Mouse (Mus musculus) adrenal gland, postnatal 14 days (tissue): ENCODE results near the gene Ypel5. TPM values are rescaled to one million over a fixed set of nuclear protein-coding genes. Genes with fewer than 3 reads are reported as not detected.
A peak's percentile ranks its signal among the peaks of the same experiment; 100 is the strongest.

Source experiments
- DNase-seq: peaks from one replicate; pipeline ENCODE4 v3.0.0; 2021; ENCODE audit warnings: mixed read lengths
- long read RNA-seq, 2 experiments: library from polyadenylated mRNA; stranded (forward); transcript quantifications; one replicate each; pipeline ENCODE4 v2.0.0; 2021
- total RNA-seq: library from RNA; stranded (reverse); gene quantifications from 2 replicates; pipeline ENCODE4 v1.2.3, GENCODE M21; 2021

The Ypel5 gene
- total RNA-seq, result 57.1 and 58.6 TPM in 2 replicates
- long read RNA-seq, experiment 1, transcript Ypel5-205 (3 exons, 704 nt), result minor isoform, 7 of 86 reads
- long read RNA-seq, experiment 1, transcript Ypel5-201 (3 exons, 3,120 nt), result major isoform, 54 of 86 reads
- long read RNA-seq, experiment 1, transcript Ypel5-202 (3 exons, 2,419 nt), result minor isoform, 14 of 86 reads
- long read RNA-seq, experiment 1, partial matches to known transcripts, result 0 of 86 reads
- long read RNA-seq, experiment 1, other reads (novel, unspliced or antisense), result 11 of 86 reads
- long read RNA-seq, experiment 2, transcript Ypel5-205 (3 exons, 704 nt), result minor isoform, 5 of 49 reads
- long read RNA-seq, experiment 2, transcript Ypel5-201 (3 exons, 3,120 nt), result major isoform, 30 of 49 reads
- long read RNA-seq, experiment 2, transcript Ypel5-202 (3 exons, 2,419 nt), result minor isoform, 5 of 49 reads
- long read RNA-seq, experiment 2, partial matches to known transcripts, result 0 of 49 reads
- long read RNA-seq, experiment 2, other reads (novel, unspliced or antisense), result 9 of 49 reads

DNA sequence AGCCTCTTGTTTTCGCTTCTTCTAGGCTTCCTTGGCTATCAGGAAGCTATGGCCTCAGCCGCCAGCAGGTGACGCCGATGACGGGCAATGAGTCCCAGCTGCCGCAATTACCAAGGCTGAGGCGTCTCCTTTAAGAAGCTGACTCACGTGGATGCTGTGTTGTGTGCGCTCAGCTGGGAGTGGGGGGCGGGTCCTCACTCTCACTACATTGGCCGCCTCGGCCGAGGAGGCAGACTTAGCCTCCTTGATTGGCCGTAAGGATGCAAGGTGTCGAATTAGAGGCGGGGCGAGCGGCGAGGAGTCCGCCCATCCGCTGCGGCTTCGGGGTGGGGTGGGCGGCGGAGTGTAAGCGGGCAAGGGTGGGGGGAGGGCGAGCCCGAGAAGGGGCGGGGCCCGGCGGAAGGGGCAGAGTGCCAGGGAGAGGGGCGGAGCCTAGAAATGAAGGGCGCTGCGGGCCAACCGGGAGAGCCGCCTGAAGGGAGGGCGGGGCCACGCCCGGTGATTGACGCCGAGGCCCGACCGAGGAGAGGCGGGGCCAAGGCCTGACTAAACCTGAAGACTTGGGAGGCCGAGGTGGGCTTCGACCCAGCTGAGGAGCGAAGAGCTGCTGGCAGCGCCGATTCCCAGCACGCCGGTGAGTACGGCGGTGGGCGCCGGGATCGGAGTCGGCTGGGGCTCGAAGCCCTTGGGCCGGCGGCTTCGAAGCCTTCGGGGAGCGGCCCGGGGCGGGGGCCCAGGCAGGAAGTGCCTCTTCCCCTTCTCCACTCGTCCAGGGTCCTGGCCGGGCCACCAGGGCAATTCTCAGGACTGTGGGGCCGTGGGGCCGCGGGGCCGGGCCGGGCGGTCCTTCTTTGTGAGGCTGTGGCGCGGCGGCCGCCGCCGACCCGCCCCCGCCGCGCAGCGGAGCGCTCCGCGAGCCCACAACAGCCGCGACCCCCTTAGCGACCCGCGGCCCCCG, at the start of gene Ypel5:
TSS of gene Ypel5 (plus strand) at position 296 of the 958 bp plus-strand sequence.
- DNase-seq, result peak; percentile 99

DNA sequence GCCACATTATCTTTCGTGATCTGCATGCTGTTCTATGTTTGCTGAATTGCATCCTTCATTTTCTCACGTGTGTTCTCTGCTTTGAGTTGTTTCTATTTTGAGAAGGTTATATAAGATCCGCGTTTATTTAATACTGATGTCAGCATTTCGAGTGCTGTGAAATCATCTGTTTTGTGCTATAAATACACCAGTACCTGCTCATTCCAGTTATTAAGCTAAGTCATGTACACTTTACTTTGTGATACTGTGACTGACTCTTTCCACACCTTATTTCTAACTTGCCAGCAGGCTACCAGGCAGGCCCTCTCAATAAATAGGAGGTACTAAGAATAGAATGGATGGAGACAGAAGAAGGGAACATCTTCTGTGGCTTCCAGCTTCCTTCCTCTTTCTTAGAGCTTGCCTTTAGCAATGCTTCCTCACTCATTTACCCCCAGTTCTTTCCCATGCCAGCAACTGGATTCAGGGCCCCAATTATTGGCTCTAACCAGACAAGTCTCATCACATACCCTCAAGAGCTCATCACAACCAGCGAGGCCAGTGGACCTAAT, 48.3 kb upstream of the Ypel5 start:
- no peak for DNase-seq

GRCm38 (mm10) chr17:72793278-72793677, 43.0 kb upstream of the Ypel5 start:
- no peak for DNase-seq

DNA sequence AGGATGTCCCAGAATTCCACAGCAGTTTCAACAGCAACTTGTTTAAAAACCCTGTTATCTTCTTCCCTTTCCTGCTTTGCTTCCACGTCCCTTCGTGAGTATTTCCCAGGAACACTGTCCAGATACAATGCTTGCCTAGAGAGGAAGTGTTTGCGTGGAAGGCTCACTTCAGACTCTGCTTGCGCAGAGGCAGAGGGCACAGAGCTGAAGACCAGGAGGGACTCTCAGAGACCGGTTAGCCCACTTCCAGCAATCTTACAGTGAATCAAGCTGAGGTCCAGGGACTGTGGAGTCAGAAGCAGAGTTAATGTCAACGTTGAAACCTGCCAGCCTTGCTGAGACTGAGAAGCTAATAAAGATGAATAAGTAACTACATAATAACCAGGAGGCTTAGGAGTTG, 41.6 kb upstream of the Ypel5 start:
- no peak for DNase-seq

DNA sequence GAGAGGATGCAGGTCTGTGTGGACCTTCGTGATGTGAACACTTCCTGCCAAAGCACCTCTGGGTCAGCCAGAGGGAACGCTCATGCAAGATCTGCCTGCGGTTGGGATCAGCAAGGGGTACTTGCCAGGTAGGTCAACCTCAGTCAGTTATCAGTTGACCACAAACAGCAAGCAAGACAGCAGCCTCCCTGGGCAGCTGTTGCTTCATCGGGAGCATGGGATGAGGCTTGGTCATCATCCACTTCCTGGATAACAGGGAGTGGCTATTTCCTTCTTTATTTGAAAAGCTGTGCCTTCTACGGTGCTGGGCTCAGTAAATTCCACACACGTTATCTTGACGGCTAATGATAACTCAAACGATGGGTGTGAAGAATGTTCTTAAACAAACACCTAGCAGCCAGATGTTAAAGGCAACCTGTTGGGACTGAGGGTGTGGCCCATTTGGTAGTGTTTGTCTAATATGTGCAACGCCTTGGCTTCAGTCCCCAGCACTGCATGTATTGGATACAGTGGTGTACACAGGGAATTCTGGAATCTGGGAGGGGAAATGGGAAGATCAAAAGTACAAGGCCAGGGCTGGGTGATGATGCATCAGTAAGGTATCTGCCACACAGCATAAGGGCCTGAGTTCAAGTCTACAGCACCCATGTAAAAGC, 40.7 kb upstream of the Ypel5 start:
- no peak for DNase-seq

GRCm38 (mm10) chr17:72796506-72796905, 39.7 kb upstream of the Ypel5 start:
- DNase-seq, result no peak

GRCm38 (mm10) chr17:72797867-72798266, 38.4 kb upstream of the Ypel5 start:
- peak; percentile 17 for DNase-seq

DNA sequence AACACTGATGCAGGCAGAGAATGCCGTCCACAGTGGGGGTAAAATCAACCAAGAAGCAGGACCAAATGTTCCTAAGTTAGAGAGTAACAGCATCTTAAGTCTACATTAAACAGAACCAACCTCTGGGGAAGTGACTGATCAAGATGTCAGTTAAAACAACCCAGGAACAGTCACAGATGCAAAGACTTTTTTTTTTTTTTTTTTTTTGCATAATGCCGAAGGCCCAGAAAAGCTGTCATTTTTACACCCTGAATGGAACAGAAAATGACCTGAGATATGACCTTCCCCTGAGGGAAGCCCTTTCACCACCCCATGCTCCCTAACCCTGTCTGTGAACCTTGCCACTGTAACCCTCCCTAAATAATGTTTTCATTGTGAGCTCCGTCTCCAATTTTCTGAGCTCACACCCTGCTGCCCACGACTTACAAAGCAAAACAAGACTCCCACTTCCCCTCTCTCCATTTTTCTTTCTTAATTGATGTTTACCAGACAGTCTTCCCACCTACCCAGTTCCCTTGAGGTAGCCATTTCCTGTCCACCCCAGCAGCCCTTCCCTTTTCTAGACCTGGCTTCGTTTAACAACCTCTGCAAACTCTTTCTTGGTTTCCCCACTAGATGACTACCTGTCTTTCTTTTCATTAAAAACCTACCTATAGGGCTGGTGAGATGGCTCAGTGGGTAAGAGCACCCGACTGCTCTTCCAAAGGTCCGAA, 26.2 kb upstream of the Ypel5 start:
- DNase-seq, result no peak

GRCm38 (mm10) chr17:72813419-72814315, 22.6 kb upstream of the Ypel5 start:
- peak; percentile 67 for DNase-seq

DNA sequence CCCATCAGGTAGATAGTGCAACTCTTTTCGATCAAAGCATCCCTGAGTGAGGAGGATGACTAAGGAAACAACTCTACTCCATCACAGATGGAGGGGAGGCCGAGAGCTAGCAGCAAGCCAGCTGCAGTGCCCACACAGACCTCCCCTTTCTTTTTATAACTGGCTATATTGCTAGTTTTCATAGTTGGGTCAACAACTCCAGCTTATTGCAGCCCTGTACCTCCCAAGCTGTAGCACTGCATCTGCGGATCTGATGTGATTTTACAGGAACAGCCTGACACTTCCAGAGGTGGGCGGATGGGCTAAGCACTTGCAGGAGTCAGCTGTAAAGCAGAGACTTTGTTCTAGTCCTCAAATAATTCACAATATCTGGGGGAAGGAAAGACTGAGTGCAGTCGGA, 18.7 kb upstream of the Ypel5 start:
- no peak for DNase-seq

- no peak for DNase-seq
Measured at GRCm38 (mm10) chr17:72819714-72820113, 16.5 kb upstream of the Ypel5 start.

GRCm38 (mm10) chr17:72820425-72820824, 15.8 kb upstream of the Ypel5 start:
- DNase-seq, result no peak

- no peak for DNase-seq
Measured at GRCm38 (mm10) chr17:72821923-72822322, 14.3 kb upstream of the Ypel5 start.

DNA sequence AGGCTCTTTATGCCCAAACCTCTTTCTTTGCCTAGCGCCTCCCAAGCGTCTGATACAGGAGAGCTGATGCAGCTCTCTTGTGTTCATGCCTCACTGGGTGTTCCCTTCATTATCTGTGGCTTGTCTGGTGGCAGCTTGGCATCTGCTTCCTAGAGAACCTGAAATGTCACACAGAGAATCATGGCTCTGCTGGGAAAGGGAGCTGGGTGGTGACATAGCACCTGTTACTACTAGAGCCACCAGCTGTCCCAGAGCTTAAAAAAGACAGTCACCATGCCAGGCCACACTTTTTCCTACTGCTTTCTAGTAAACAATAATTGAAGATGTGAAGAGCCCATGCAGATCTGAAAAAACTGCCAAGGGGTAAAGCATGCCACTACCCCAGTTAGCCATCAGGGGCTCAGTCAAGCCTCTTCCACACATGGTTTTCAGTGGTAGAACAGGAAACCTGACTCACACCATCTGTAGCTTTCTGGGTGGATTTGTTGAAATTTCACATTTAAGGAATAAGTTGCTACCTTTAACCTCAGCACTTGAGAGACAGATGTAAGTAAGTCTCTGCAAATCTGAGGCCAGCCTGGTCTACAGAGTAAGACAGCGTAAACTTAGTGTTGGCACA, 9.2 kb upstream of the Ypel5 start:
- DNase-seq, result no peak

- DNase-seq, result no peak
Measured at GRCm38 (mm10) chr17:72828027-72828678, 8.1 kb upstream of the Ypel5 start.

DNA sequence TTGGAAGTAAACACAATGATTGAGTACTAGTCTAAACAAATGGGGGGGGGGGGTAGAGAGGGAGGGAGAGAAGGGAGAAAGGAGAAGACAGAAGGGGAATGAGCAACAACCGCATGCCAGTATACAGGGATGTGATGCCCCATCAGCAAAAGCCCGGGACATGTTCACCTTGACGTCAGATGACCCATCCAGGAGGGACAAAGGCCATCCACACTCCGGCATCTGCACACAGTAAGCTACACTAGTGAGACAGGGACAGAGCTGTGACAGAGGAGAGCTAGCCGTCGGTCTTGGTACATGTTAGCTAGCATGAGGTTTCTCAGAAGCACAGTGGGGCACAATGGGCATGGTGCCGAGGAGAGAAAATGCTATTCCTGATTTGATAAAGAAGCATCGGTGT, 7.6 kb upstream of the Ypel5 start:
- DNase-seq, result no peak

- peak; percentile 95 for DNase-seq
Measured at GRCm38 (mm10) chr17:72837140-72837712, 973 bp downstream of the Ypel5 start.

- no peak for DNase-seq
Measured at GRCm38 (mm10) chr17:72837824-72838474, 1.7 kb downstream of the Ypel5 start.
